Mouse (Mus musculus) NIH3T3 (cell line): Measurements from ENCODE around the gene Gkap1.

Experiments
- DNase-seq: peaks from one replicate; pipeline ENCODE4 v3.0.0-alpha.2; 2012; ENCODE audit warnings: low read depth

The Gkap1 gene

GRCm38 (mm10) chr13:58197981-58198640, 77.4 kb downstream of the Gkap1 start:
- DNase-seq = no peak

GRCm38 (mm10) chr13:58197211-58197610, 78.3 kb downstream of the Gkap1 start:
- DNase-seq = no peak

GRCm38 (mm10) chr13:58194908-58195307, 80.6 kb downstream of the Gkap1 start:
- no peak for DNase-seq

- DNase-seq = no peak
Observed at GRCm38 (mm10) chr13:58193221-58193620, 82.3 kb downstream of the Gkap1 start.

GRCm38 (mm10) chr13:58192146-58192545, 83.4 kb downstream of the Gkap1 start:
- DNase-seq = no peak

- DNase-seq = no peak
Observed at GRCm38 (mm10) chr13:58191516-58191915, 84.0 kb downstream of the Gkap1 start.

GRCm38 (mm10) chr13:58189473-58189872, 86.0 kb downstream of the Gkap1 start:
- DNase-seq = peak; percentile 5

GRCm38 (mm10) chr13:58188412-58188811, 87.1 kb downstream of the Gkap1 start:
- peak; percentile 86 for DNase-seq

- DNase-seq = no peak
Observed at GRCm38 (mm10) chr13:58187751-58188150, 87.7 kb downstream of the Gkap1 start.

- DNase-seq = no peak
Observed at GRCm38 (mm10) chr13:58186281-58186680, 89.2 kb downstream of the Gkap1 start.

GRCm38 (mm10) chr13:58184111-58184510, 91.4 kb downstream of the Gkap1 start:
- no peak for DNase-seq
